Mouse (Mus musculus) urinary bladder, adult 18-20 months (tissue): Measurements from ENCODE around the gene Dock1.

Experiments
- DNase-seq, 2 experiments: peaks; one replicate each; pipeline ENCODE4 v3.0.0; 2022; ENCODE audit warnings: low spot score in 2 of 2, mixed read lengths in 2 of 2

Dock1 gene

GRCm38 (mm10) chr7:134959086-134959485 is 288.6 kb downstream of the Dock1 start:
- no peak for DNase-seq

GRCm38 (mm10) chr7:134960871-134961270 is 290.4 kb downstream of the Dock1 start:
- no peak for DNase-seq

- no peak for DNase-seq
Measured at GRCm38 (mm10) chr7:134961608-134962007, 291.2 kb downstream of the Dock1 start.

- DNase-seq = no peak
Measured at GRCm38 (mm10) chr7:134990244-134990643, 319.8 kb downstream of the Dock1 start.

GRCm38 (mm10) chr7:134990911-134991310 is 320.5 kb downstream of the Dock1 start:
- DNase-seq = no peak

GRCm38 (mm10) chr7:134994983-134995382 is 324.5 kb downstream of the Dock1 start:
- DNase-seq = no peak

- no peak for DNase-seq
Measured at GRCm38 (mm10) chr7:135002216-135002615, 331.8 kb downstream of the Dock1 start.

GRCm38 (mm10) chr7:135002891-135003290 is 332.4 kb downstream of the Dock1 start:
- no peak for DNase-seq

GRCm38 (mm10) chr7:135005964-135006560 is 335.6 kb downstream of the Dock1 start:
- DNase-seq = no peak

- DNase-seq = no peak
Measured at GRCm38 (mm10) chr7:135008021-135008420, 337.6 kb downstream of the Dock1 start.

- no peak for DNase-seq
Measured at GRCm38 (mm10) chr7:135010997-135011396, 340.5 kb downstream of the Dock1 start.

GRCm38 (mm10) chr7:135017531-135017930 is 347.1 kb downstream of the Dock1 start:
- DNase-seq = no peak

- DNase-seq = no peak
Measured at GRCm38 (mm10) chr7:135020762-135021161, 350.3 kb downstream of the Dock1 start.

- DNase-seq = no peak
Measured at GRCm38 (mm10) chr7:135021544-135022100, 351.2 kb downstream of the Dock1 start.

- DNase-seq = no peak
Measured at GRCm38 (mm10) chr7:135024531-135024930, 354.1 kb downstream of the Dock1 start.

GRCm38 (mm10) chr7:135028716-135029115 is 358.3 kb downstream of the Dock1 start:
- no peak for DNase-seq

- DNase-seq = no peak
Measured at GRCm38 (mm10) chr7:135029136-135029535, 358.7 kb downstream of the Dock1 start.

- no peak for DNase-seq
Measured at GRCm38 (mm10) chr7:135031466-135031865, 361.0 kb downstream of the Dock1 start.

- DNase-seq = no peak
Measured at GRCm38 (mm10) chr7:135034811-135035210, 364.4 kb downstream of the Dock1 start.

- no peak for DNase-seq
Measured at GRCm38 (mm10) chr7:135035651-135036050, 365.2 kb downstream of the Dock1 start.

- no peak for DNase-seq
Measured at GRCm38 (mm10) chr7:135038930-135039329, 368.5 kb downstream of the Dock1 start.

- no peak for DNase-seq
Measured at GRCm38 (mm10) chr7:135043931-135044765, 373.7 kb downstream of the Dock1 start.

GRCm38 (mm10) chr7:135049416-135049815 is 379.0 kb downstream of the Dock1 start:
- no peak for DNase-seq
